Mouse (Mus musculus): Measurements from ENCODE around the gene Atf2.
"Not testable (repeated sequence)": the region's sequence is repeated elsewhere in the genome, so short reads cannot be mapped to it uniquely, and the experiment has no call there.

Gene Atf2

GRCm38 (mm10) chr2:73885997-73886396, 6.4 kb downstream of the Atf2 start:
- no peak for DNase-seq (ENCODE audit: low spot score)

GRCm38 (mm10) chr2:73877891-73878290, 14.5 kb downstream of the Atf2 start:
- no peak for DNase-seq (ENCODE audit: low spot score)

DNA sequence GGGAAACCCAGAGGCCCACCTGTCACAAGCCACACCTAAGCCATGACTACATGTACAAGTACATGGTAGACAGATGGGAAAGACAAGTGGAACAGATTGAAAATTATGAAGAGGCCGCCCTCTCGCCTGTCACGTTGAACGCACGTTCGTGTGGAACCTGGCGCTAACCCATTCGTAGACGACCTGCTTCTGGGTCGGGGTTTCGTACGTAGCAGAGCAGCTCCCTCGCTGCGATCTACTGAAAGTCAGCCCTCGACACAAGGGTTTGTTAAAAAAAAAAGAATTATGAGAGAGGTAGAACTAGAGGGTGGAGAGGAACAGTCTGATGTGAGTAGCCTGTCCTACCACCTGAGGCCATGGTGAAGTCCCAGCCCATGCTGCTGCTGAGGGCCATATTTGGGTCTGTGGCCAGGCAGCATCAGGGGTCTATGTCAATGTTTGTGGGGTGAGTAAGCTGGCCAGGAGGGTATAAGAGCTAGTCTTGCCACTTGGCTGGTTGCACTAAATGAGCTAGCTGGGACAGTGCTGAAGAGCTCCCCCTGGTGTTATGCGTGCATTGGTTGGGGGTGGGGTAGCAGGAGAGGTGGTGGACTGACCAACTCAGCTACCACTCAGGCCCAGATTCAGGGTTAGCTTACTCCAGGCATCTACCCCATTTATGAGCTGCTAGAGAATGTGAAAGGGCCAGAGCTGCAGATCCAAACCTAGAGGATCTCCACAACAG, 24.5 kb downstream of the Atf2 start:
- peak; percentile 27 for DNase-seq (ENCODE audit: low spot score)

DNA sequence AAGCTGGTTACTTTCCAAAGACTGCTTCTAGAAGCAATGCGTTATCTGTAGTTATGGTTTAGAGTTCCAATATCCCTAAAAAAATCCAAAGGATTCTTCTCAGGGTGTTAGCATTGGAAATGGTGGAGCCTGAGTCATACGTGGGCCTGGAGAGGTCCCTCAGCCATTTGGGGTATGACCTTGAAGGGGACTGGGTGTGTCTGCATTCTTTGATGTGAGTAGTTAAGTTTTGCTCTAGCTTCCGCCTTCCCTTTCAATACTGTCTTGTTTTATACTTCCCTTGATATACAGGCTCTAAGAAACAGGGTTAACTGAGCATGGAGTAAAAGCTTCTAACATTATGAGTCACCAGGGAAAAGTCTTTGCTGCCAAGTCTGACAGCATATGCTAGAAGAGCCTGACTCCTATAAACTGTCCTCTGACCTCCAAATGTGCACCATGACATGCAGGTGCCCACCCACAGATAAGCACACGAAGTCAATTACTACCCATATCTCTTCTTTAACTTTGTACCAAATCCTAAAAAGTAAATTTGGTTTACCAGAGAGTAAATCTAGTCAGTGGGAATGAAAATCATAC, 32.3 kb downstream of the Atf2 start:
- no peak for DNase-seq (ENCODE audit: low spot score)

DNA sequence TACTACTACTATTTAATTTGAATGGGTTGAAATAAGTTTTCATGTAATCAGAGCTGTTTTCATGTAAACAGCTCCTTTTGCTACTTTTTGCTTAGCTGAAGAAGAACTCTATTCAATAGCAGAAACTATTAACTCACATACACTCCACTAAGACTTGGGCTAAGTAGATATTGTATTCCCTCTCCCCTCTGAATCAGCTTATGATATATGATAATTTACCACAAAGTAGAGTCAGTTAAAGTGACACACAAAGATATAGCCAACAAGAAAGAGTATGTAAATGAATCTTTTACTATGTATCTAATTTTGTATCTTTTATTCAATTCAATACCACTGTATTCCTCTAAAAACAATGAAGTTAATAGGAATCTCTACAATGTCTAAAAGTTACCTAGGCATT, 35.1 kb downstream of the Atf2 start:
- no peak for DNase-seq (ENCODE audit: low spot score)

DNA sequence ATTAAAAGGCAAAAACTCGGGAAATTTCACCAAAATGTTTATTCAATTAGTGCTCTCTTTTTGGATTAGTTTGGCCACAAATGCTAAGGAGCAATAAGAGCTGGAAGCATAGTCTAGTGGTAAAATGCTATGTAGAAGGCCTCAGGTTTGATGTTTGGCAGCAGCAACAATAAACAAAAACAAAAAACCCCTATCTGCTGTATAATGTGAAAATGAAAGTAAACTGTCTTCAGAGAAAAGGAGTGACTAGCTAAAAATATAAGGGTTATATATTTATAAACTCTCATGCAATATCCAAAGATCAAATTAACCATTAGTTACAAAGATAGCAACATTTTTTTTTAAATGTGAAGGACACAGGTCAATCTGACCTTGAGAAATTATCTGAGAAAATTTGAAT, 36.2 kb downstream of the Atf2 start:
- no peak for DNase-seq (ENCODE audit: low spot score)

- no peak for DNase-seq (ENCODE audit: low spot score)
These were observed 57.9 kb downstream of the Atf2 start for GRCm38 (mm10) chr2:73834406-73835015.

GRCm38 (mm10) chr2:73833284-73833683, 59.2 kb downstream of the Atf2 start:
- no peak for DNase-seq (ENCODE audit: low spot score)

- no peak for DNase-seq (ENCODE audit: low spot score)
These were observed 73.7 kb downstream of the Atf2 start for GRCm38 (mm10) chr2:73818742-73819141.

GRCm38 (mm10) chr2:73807609-73808008, 84.8 kb downstream of the Atf2 start:
- DNase-seq (ENCODE audit: low spot score): no peak

GRCm38 (mm10) chr2:73800127-73800526, 92.3 kb downstream of the Atf2 start:
- not testable (repeated sequence) for DNase-seq (ENCODE audit: low spot score)

GRCm38 (mm10) chr2:73798786-73799185, 93.7 kb downstream of the Atf2 start:
- DNase-seq (ENCODE audit: low spot score): no peak

DNA sequence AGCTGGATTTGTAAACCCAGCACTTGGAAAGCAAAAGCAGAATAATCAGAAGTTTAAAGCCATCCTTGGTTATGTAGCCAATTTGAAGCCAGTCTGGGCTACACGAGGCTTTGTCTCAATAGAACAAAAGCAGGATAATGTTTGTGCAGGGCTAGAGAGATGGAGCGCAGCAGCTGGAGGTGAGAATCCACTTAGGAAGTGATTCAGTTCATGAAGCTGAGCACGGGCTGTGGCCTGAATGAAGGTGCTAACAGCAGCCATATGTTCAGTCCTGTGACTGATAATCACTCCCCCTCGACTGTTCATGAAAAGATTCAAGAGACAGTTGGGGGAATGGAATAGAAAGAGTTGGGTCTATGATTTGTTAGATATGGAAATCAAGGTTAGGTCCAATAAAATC, 94.3 kb downstream of the Atf2 start:
- DNase-seq (ENCODE audit: low spot score): no peak

GRCm38 (mm10) chr2:73791846-73792630, 100.4 kb downstream of the Atf2 start:
- DNase-seq (ENCODE audit: low spot score): peak; percentile 73

DNA sequence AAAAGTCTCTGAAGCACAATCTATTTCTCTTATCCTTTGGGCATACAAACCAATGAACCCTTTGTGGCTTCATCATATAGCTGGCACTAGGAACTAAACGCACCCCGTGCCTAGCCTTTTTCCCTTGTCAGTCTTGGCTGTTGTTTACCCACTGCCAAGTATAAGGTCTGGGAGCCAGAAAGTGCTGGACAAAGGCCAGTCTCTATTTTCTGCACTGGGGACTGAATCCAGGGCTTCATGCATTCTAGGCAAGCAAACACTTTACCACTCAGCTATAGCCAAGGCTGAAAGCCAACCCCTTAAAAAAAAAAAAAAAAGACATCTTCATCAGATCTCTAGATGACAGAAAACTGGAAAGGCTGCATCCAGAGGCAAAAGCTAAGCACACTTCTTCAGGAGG, 102.1 kb downstream of the Atf2 start:
- DNase-seq (ENCODE audit: low spot score): no peak

DNA sequence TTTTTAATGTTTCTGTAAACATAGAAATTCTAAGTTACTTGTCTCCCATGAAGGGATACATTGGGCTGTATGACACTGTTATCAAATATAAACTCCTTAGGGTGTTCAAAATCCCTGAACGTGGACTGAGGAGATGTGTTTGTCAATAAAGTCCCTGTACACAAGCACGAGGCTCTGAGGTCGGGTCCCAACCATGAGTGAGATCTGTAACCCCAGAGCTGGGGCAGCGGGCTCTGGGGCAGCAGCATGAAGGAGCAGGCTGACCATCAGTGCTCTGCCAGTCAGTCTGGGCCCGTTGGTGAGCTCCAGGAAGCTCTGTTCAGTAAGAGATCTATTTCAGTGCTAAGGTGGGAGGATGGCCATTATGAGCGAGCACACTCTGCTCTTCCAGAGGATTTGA, 104.0 kb downstream of the Atf2 start:
- DNase-seq (ENCODE audit: low spot score): no peak

GRCm38 (mm10) chr2:73782371-73782905, 110.0 kb downstream of the Atf2 start:
- no peak for DNase-seq (ENCODE audit: low spot score)

DNA sequence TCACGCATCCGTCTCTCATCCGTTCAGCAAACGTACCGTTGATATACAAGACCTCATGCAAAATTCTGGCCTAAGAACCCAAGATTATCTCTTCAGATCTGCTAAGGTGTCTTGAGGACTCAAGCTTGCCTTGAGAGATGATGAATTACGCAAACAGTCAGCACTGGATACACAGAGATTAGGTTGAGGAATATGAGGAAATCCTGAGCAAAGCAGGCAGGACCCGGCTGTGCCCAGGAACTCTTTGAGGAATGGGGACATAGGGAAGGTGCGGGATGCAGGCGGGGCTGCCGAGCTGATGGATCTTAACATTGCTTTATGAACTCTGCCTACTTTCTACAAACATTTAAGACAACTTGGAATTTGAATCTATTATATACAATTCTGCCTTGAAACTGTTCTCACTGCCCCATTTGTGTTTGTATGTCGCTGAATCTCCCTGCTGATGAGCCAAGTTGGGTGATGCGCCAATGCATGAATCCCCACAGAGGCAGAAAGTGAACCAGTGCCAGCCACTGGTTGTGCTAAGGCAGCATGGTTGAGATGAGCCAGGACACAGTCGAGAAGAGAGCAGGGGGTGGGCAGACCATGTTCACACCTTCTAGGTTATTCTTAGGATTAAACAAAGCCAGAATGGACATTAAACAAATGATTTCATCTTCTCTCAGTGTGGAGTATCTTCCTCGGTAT, 112.0 kb downstream of the Atf2 start:
- no peak for DNase-seq (ENCODE audit: low spot score)

DNA sequence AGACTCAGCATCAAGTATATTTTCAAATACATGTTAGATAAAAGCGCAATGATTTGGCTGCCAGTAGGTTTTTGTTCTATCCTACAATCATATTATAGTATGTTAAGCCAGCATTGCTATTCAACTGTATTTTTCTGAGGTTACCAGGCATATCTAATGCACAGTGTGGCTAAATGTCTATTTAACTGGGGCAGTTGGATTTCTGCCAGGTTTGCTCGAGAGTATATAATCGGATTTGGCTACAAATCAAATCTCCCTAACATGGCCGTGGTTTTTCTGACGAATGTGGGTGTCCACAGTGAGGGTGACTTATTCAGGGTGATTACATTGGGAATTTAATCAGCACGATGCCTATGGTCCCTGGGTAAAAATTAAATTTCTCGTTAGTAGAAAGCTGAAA, 112.6 kb downstream of the Atf2 start:
- DNase-seq (ENCODE audit: low spot score): no peak

DNA sequence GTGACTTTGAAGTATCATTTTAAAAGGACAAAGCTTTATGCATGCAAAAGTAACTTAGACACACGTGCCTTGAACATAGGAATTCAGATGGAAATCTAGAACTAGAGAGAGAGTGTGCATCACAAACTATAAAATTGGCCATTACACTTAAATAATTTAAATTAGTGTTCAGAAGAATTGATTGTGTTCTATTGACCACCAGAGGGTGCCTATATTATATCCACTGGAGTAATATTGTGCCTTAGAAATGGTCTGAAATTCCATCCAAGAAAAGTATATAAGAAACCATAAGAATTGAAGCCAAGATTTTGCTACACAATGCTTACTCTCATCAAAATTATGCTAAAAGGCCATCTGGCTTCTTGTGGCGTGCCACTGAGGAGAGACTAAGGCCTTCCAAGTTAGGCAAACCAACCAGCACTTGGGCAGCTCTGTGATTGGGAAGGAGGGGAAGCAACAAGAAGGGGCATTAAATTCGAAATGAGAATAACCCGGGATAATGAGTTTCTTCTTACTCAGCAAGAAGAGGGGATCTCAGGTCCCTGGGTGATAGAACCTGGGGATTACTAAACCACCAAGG, 113.3 kb downstream of the Atf2 start:
- DNase-seq (ENCODE audit: low spot score): no peak

DNA sequence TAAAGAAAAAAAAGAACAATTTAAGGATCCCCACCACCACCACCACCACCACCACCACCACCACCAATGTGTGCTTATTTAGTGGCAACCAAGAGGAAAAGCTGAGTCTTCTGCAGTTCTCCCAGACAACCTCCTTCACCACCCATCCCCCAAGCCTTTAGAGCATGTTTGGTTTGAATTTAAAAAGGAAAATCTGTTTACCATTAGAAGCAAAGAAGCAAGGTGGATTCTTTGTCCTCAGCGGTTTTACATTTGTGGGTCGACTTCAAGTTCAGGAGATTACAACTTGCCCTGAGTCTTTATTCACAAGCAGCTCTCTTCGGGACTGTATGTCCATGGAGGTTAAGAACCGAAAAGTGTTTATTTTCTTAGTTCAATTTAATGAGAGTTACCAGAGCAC, 115.5 kb downstream of the Atf2 start:
- DNase-seq (ENCODE audit: low spot score): no peak
